Mouse (Mus musculus): ENCODE measurements around the gene Sptbn2. TPM values are rescaled to one million over a fixed set of nuclear protein-coding genes. Genes with fewer than 3 reads are reported as not detected.

Sptbn2 gene
- polyA plus RNA-seq, 2 experiments: 2.5 to 4.2 TPM

GRCm38 (mm10) chr19:4697121-4697520, 13.8 kb upstream of the Sptbn2 start:
- H3K36me3 ChIP-seq (ENCODE audit: control insufficient read depth, insufficient read depth, low read length): no peaks in the 10 kb centered on the region
- no peak overlapping the region for H3K27ac ChIP-seq (replicated peaks; ENCODE audit: low read depth, low read length)
- no peak overlapping the region for H3K4me3 ChIP-seq (replicated peaks; ENCODE audit: low read length)
- no peak overlapping the region for H3K9ac ChIP-seq (ENCODE audit: low read depth, low read length, severe bottlenecking)
- DNase-seq (ENCODE audit: low spot score) (no peak), ATAC-seq (ENCODE audit: low FRiP score, low read depth) (no peak)
- no peak overlapping the region for H3K4me2 ChIP-seq (replicated peaks; ENCODE audit: low read depth, low read length, severe bottlenecking)
- peaks cover 35% of the 10 kb centered on the region for H3K27me3 ChIP-seq (ENCODE audit: control insufficient read depth, insufficient read depth, low read length)
- 88% methylated on average over 3 of the region's 3 CpGs for WGBS
- no peaks in the 10 kb centered on the region for H3K9me3 ChIP-seq (ENCODE audit: control insufficient read depth, low read length)
- TF ChIP-seq POLR2A (IDR thresholded peaks at IDR 0.05; ENCODE audit: borderline replicate concordance, extremely low read depth, insufficient read depth, insufficient read length): no peak
- peaks cover 3% of the 10 kb centered on the region; the same call in 1 of the 2 replicates for H3K4me1 ChIP-seq (ENCODE audit: control insufficient read depth, insufficient read depth, low read length)

- H3K36me3 ChIP-seq (ENCODE audit: control insufficient read depth, insufficient read depth, low read length): no peaks in the 10 kb centered on the region
- 72% methylated on average over 9 of the region's 9 CpGs for WGBS
- H3K27me3 ChIP-seq (ENCODE audit: control insufficient read depth, insufficient read depth, low read length): peaks cover 35% of the 10 kb centered on the region
- DNase-seq (ENCODE audit: low spot score): no peak
- H3K9me3 ChIP-seq (ENCODE audit: control insufficient read depth, low read length): no peaks in the 10 kb centered on the region
- H3K9ac ChIP-seq (ENCODE audit: low read depth, low read length, severe bottlenecking): peak overlapping the region; percentile 61
- no peak for ATAC-seq (ENCODE audit: low FRiP score, low read depth)
- H3K4me1 ChIP-seq (ENCODE audit: control insufficient read depth, insufficient read depth, low read length): peaks cover 3% of the 10 kb centered on the region; the same call in 1 of the 2 replicates
- H3K4me3 ChIP-seq (replicated peaks; ENCODE audit: low read length): peak overlapping the region; percentile 56
- no peak overlapping the region for H3K27ac ChIP-seq (replicated peaks; ENCODE audit: low read depth, low read length)
- TF ChIP-seq POLR2A (IDR thresholded peaks at IDR 0.05; ENCODE audit: borderline replicate concordance, extremely low read depth, insufficient read depth, insufficient read length): no peak
- H3K4me2 ChIP-seq (replicated peaks; ENCODE audit: low read depth, low read length, severe bottlenecking): peak overlapping the region; percentile 88
These were observed 13.2 kb upstream of the Sptbn2 start for GRCm38 (mm10) chr19:4697721-4698120.

GRCm38 (mm10) chr19:4698205-4698677, 12.7 kb upstream of the Sptbn2 start, which contains the start of gene Gm960:
Gene Gm960, minus strand, starts transcription at chr19:4698668.
- TF ChIP-seq POLR2A (IDR thresholded peaks at IDR 0.05; ENCODE audit: borderline replicate concordance, extremely low read depth, insufficient read depth, insufficient read length): no peak
- Histone ChIP-seq H3K27ac (replicated peaks; ENCODE audit: low read depth, low read length) (no peak within 1 kb of the TSS), H3K9ac (ENCODE audit: low read depth, low read length, severe bottlenecking) (peak within 1 kb of the TSS; percentile 61), H3K36me3 (ENCODE audit: control insufficient read depth, insufficient read depth, low read length) (no peaks in the 10 kb centered on the region), H3K9me3 (ENCODE audit: control insufficient read depth, low read length) (no peaks in the 10 kb centered on the region), H3K4me2 (replicated peaks; ENCODE audit: low read depth, low read length, severe bottlenecking) (peak within 1 kb of the TSS; percentile 88), H3K4me3 (replicated peaks; ENCODE audit: low read length) (peak within 1 kb of the TSS; percentile 56), H3K4me1 (ENCODE audit: control insufficient read depth, insufficient read depth, low read length) (peaks cover 3% of the 10 kb centered on the region; the same call in 1 of the 2 replicates), H3K27me3 (ENCODE audit: control insufficient read depth, insufficient read depth, low read length) (peaks cover 35% of the 10 kb centered on the region)
- DNase-seq (ENCODE audit: low spot score) (peak; percentile 29), ATAC-seq (ENCODE audit: low FRiP score, low read depth) (peak; percentile 82)
- WGBS: under 1% methylated on average over 40 of the region's 40 CpGs

GRCm38 (mm10) chr19:4698856-4699255, 12.1 kb upstream of the Sptbn2 start:
- ATAC-seq (ENCODE audit: low FRiP score, low read depth) (no peak), DNase-seq (ENCODE audit: low spot score) (no peak)
- Histone ChIP-seq H3K9ac (ENCODE audit: low read depth, low read length, severe bottlenecking) (no peak overlapping the region), H3K27me3 (ENCODE audit: control insufficient read depth, insufficient read depth, low read length) (peaks cover 35% of the 10 kb centered on the region), H3K9me3 (ENCODE audit: control insufficient read depth, low read length) (no peaks in the 10 kb centered on the region), H3K4me1 (ENCODE audit: control insufficient read depth, insufficient read depth, low read length) (peaks cover 3% of the 10 kb centered on the region; the same call in 1 of the 2 replicates), H3K4me2 (replicated peaks; ENCODE audit: low read depth, low read length, severe bottlenecking) (peak overlapping the region; percentile 88; the same call in 1 of the 2 replicates), H3K27ac (replicated peaks; ENCODE audit: low read depth, low read length) (no peak overlapping the region), H3K4me3 (replicated peaks; ENCODE audit: low read length) (no peak overlapping the region), H3K36me3 (ENCODE audit: control insufficient read depth, insufficient read depth, low read length) (no peaks in the 10 kb centered on the region)
- WGBS: 31% methylated on average over 8 of the region's 8 CpGs
- TF ChIP-seq POLR2A (IDR thresholded peaks at IDR 0.05; ENCODE audit: borderline replicate concordance, extremely low read depth, insufficient read depth, insufficient read length): no peak

- Histone ChIP-seq H3K4me2 (replicated peaks; ENCODE audit: low read depth, low read length, severe bottlenecking) (no peak overlapping the region), H3K4me3 (replicated peaks; ENCODE audit: low read length) (no peak overlapping the region), H3K27me3 (ENCODE audit: control insufficient read depth, insufficient read depth, low read length) (peaks cover 35% of the 10 kb centered on the region), H3K36me3 (ENCODE audit: control insufficient read depth, insufficient read depth, low read length) (no peaks in the 10 kb centered on the region), H3K9ac (ENCODE audit: low read depth, low read length, severe bottlenecking) (no peak overlapping the region), H3K4me1 (ENCODE audit: control insufficient read depth, insufficient read depth, low read length) (peaks cover 3% of the 10 kb centered on the region; the same call in 1 of the 2 replicates), H3K27ac (replicated peaks; ENCODE audit: low read depth, low read length) (no peak overlapping the region), H3K9me3 (ENCODE audit: control insufficient read depth, low read length) (no peaks in the 10 kb centered on the region)
- no peak for TF ChIP-seq POLR2A (IDR thresholded peaks at IDR 0.05; ENCODE audit: borderline replicate concordance, extremely low read depth, insufficient read depth, insufficient read length)
- 36% methylated on average over 5 of the region's 5 CpGs for WGBS
- DNase-seq (ENCODE audit: low spot score): no peak
- no peak for ATAC-seq (ENCODE audit: low FRiP score, low read depth)
These were observed 11.1 kb upstream of the Sptbn2 start for GRCm38 (mm10) chr19:4699821-4700220.

All from limb, embryonic 14.5 days (tissue).